Mouse (Mus musculus): ENCODE results near the gene Col23a1.
"Not testable (repeated sequence)": the region's sequence is repeated elsewhere in the genome, so short reads cannot be mapped to it uniquely, and the experiment has no call there.

Gene Col23a1

GRCm38 (mm10) chr11:51590002-51590401 is 300.3 kb downstream of the Col23a1 start:
- no peak for DNase-seq (ENCODE audit: low spot score in 2 of 2)

DNA sequence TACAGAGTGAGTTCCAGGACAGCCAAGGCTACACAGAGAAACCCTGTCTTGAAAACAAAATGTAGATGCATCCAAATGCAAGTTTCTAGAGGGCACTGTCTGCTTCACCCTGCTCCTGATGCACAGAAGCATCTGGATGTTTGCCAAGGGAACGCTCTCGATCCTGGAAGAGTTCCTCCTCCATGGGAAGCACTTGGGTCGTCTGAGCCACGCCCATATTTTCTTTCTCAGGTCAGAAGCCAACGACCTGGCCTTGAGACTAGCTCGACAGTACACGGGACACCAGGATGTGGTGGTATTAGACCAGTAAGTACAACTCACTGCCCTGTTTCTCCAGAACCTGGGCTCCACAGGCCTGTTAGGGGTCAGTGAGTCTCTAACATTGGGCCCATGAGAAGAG is 301.4 kb downstream of the Col23a1 start:
- no peak for DNase-seq (ENCODE audit: low spot score in 2 of 2)

DNA sequence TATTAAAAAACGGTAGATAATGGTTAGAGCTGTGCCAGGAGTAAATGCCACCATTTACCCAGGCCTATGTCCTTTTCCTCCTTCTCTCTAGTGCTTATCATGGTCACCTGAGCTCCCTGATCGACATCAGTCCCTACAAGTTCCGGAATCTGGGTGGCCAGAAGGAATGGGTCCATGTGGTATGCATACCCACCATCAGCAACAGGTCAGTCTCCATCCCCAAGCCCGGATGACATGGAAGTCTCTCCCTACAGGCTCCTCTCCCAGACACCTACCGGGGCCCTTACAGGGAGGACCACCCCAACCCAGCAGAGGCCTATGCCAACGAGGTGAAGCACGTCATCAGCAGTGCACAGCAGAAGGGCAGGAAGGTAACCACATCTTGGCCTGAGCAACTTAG is 302.2 kb downstream of the Col23a1 start:
- no peak for DNase-seq (ENCODE audit: low spot score in 2 of 2)

GRCm38 (mm10) chr11:51593368-51593767 is 303.6 kb downstream of the Col23a1 start:
- no peak for DNase-seq (ENCODE audit: low spot score in 2 of 2)

GRCm38 (mm10) chr11:51593849-51594248 is 304.1 kb downstream of the Col23a1 start:
- no peak for DNase-seq (ENCODE audit: low spot score in 2 of 2)

DNA sequence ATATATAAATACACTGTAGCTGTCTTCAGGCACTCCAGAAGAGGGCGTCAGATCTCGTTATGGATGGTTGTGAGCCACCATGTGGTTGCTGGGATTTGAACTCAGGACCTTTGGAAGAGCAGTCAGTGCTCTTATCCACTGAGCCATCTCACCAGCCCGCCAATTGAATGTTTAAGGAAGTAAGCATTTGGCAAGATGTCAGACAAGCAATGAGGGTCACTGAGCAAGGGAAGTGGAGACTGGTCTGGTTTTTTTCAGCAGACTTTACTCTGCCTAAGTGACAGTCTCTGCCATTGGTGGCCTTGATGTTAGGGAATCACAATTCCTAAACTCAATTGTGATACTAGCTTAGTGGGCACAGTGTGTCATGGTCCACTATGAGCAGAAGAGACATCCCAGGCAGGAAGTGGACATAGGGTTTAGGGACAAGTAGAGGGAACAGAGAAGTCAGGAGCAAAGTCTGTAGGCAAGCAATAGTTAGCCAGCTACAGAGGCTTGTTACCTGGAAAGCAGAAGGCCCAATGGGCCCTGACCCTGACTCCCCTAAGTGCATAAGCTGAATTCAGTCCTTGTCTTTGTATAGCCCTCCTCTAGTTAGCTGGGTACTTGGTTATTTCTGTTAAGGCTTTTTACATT is 305.1 kb downstream of the Col23a1 start:
- no peak for DNase-seq (ENCODE audit: low spot score in 2 of 2)

DNA sequence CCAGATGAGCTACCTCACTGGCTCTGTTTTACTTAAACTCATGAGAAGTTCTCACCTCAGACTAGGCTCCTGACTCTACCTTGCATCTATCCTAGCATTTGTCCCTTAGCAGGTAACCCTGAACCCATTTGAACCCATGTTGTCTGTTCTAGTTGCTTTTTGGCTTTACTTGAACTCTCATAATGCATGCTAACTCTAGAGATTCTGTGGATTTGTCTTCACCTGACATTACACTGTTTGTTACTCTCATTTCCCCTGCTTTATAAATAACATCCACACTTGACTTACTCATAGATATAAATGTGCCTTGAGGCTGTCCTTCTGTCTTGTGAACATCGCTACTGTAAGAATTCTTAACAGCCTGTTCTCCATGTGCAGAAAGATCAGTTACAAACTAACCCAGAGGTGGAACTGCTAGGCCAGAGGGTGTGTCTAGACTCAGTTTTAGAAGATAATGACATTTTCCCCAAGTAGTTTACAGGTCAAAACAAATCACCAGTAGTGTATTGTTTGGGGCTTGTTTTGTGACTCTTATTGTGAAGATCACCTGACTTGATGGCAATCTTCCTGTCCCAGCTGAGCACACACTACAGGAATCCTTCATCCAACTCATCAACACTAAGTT is 305.9 kb downstream of the Col23a1 start:
- no peak for DNase-seq (ENCODE audit: low spot score in 2 of 2)

GRCm38 (mm10) chr11:51597553-51597952 is 307.8 kb downstream of the Col23a1 start:
- no peak for DNase-seq (ENCODE audit: low spot score in 2 of 2)

- no peak for DNase-seq (ENCODE audit: low spot score in 2 of 2)
These were observed 312.5 kb downstream of the Col23a1 start for GRCm38 (mm10) chr11:51602253-51602652.

DNA sequence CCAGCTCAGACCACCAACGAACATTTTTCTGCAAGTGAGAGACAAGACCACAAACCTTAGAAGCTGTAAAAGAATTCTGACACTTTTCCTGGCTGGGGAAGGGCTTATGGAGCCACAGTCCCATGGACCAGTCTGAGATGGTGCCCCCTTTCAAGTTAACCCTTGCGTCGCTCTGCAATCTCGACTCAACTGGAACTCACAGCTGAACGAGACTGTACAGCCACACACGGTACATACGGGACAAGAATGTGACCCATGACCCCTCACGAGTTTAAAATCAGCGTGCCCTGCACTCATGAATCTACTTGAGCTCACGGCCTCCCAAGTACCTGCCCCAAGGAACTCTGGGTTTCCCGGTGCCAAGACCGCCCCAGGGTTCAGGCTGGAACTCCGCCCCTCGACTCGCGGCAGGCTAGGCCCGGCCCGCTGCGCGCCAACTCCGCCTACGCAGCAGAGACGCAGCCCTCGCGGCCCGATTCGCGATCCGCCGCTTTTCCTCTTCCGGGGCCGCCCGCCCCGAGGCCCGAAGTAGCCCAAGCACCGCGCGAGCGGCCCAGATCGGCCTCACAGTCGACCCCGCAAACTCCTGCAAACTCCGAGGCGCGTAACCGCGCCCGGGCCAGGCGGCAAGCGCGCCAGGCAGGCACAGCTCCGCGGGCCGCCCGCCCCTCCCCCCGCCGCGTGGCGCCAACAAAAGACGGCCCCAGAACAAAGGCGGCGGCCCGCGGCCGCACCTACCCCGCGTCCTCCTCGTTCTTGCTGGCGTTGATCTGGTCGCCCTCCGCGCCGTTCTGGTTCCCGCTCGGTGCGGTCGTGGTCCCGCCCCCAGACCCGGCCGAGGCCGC is 316.1 kb downstream of the Col23a1 start:
- peak in 1 of 2 experiments; percentile 72 for DNase-seq (ENCODE audit: low spot score in 2 of 2)

- peak; percentile 93 to 99 for DNase-seq (ENCODE audit: low spot score in 2 of 2)
These were observed 316.9 kb downstream of the Col23a1 start, which contains the start of gene Hnrnpab for GRCm38 (mm10) chr11:51606447-51607095. Hnrnpab (minus strand) TSS chr11:51606847.

GRCm38 (mm10) chr11:51607096-51607738 is 317.5 kb downstream of the Col23a1 start:
- DNase-seq (ENCODE audit: low spot score in 2 of 2) = no peak

GRCm38 (mm10) chr11:51609266-51609909 is 319.7 kb downstream of the Col23a1 start:
- no peak for DNase-seq (ENCODE audit: low spot score in 2 of 2)

DNA sequence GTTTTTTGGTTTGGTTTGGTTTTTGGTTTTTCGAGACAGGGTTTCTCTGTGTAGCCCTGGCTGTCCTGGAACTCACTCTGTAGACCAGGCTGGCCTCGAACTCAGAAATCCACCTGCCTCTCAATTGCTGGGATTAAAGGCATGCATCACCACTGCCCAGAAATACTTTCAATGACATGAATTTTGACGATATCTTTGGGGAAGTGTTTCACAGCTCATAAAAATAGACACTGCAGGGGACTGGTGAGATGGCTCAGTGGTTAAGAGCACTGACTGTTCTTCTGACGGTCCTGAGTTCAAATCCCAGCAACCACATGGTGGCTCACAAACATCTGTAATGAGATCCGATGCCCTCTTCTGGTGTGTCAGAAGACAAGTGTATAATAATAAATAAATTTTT is 320.2 kb downstream of the Col23a1 start:
- not testable (repeated sequence) for DNase-seq (ENCODE audit: low spot score in 2 of 2)

DNA sequence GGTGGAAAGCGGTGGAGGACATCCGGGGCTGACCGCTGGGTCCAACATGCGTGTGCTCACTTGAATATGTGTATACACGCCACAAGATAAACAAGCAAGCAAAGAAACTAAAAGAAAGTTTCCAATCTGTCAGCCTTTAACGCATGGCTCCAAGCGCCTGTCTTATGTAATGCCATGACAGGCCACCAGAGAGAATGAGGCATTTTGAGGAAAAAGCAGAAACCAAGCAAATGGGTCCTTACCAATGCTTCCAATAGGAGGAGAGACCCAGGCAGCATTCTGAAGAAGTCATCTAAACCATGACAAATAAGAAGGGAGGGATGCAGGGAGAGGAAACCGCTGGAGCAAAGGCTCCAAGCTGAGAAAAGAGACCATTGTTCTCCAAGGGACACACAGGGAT is 324.5 kb downstream of the Col23a1 start:
- no peak for DNase-seq (ENCODE audit: low spot score in 2 of 2)

GRCm38 (mm10) chr11:51615129-51615528 is 325.4 kb downstream of the Col23a1 start:
- DNase-seq (ENCODE audit: low spot score in 2 of 2) = no peak

GRCm38 (mm10) chr11:51615601-51616000 is 325.9 kb downstream of the Col23a1 start:
- no peak for DNase-seq (ENCODE audit: low spot score in 2 of 2)

DNA sequence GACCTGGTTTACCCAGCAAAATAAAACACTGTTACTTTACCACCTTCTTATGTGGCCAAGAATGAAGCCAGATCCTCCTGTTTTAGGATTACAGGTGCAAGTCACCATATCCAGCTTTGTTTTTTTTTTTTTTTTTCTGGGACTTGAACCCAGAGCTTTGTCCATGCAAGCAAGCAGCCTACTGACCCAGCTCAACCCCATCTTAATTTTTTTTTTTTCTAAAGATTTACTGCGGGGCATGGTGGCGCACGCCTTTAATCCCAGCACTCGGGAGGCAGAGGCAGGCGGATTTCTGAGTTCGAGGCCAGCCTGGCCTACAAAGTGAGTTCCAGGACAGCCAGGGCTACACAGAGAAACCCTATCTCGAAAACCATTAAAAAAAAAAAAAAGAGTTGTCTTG is 326.4 kb downstream of the Col23a1 start:
- DNase-seq (ENCODE audit: low spot score in 2 of 2) = not testable (repeated sequence)

DNA sequence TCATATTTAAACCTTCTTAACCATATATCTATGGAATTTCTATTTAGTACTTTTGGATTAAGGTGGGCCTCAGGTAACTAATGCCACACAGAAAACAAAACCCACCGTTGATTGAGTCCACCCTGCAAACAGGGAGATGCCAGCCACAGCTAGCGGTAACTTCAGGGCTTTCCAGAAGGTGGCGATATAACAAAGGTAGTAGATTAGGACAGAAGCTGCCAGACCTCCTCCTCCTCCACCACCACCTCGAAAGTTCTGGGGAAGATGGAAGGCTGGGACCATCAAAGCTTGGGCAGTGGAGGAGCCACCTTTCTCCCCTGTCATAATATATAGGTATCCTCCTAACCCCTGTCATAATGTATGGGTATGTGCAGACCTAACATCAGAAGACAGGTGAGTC is 328.0 kb downstream of the Col23a1 start:
- peak in 1 of 2 experiments; percentile 80 for DNase-seq (ENCODE audit: low spot score in 2 of 2)

DNA sequence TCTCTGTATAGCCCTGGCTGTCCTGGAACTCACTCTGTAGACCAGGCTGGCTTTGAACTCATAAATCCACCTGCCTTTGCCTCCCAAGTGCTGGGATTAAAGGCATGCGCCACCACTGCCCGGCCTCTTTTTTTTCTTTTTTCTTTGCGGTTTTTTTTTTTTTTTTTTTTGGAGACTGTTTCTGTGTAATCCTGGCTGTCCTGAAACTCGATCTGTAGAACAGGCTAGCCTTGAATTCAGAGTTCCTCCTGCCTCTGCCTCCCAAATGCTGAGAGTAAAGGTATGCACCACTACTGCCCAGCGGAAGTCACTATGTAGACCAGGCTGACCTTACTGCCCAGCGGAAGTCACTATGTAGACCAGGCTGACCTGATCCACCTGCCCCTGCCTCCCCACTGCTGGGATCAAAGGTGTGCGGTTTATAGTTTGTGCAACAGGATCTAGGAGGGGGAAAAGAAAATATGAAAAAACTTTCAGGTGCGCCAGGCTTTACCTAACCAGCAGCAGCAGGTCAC is 329.2 kb downstream of the Col23a1 start:
- no peak for DNase-seq (ENCODE audit: low spot score in 2 of 2)

All from left cerebral cortex, adult 9 months (tissue).